Mouse (Mus musculus): ENCODE data around the gene Me1. TPM values are rescaled to one million over a fixed set of nuclear protein-coding genes. Genes with fewer than 3 reads are reported as not detected.

The Me1 gene
- total RNA-seq, 2 experiments from 2014 or later = 231 to 293 TPM

DNA sequence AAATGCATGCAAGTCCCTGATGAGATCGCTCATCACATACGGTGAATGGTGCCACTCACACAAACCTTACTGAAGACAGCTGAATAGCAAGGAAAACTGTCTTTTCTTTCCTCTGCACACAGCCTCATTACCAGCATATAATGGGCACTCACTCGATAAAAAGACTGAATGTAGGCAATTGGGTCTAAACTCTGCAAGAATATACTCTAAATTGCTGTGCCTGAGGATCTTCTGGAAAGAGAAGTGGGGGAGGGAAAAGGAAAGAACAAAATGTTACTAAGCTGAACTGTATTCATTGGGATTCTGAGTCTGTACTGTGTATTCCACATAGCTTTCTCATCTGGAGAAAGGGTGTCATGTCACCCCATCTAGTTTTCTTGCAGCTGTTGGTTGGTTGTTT lies 152.3 kb downstream of the Me1 start:
- no peak for DNase-seq

DNA sequence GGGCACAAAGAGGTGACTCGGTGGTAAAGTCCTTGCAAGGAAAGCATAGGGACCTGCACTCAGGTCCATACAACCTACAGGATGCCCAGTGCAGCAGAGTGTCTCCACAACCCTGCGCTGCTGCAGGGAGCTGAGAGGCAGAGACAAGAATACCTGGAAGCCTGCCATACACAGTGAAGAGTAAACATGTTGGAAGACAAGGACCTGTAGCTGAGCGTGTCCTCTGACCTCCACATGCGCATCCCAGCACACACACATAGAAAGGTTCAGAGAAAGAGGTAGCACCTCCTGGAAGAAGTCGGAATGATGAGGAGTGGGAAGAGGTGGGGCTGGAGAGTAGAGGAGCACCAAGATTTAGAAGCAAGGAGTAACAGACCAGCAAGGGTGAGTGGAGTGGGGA lies 161.7 kb downstream of the Me1 start:
- DNase-seq = no peak

Other genes with a start within 250 kb of the Me1 start
- gene Ube2cbp, start 231.0 kb downstream of the Me1 start, total RNA-seq (2021) = 1 to 10 TPM; 3.1 to 3.7 TPM
- gene Dop1a, start 228.8 kb downstream of the Me1 start, total RNA-seq (2021) = 10 to 100 TPM; 22.9 to 32.9 TPM
- gene Pgm3, start 124.1 kb downstream of the Me1 start, total RNA-seq (2021) = 10 to 100 TPM; 21.7 to 24.1 TPM
- gene Rwdd2a, start 124.0 kb downstream of the Me1 start, total RNA-seq (2021) = 1 to 10 TPM; 4.4 to 6.5 TPM
- gene Prss35, start 47.7 kb upstream of the Me1 start, total RNA-seq (2021) = 100 to 1,000 TPM in 1 of 2 experiments, 10 to 100 TPM in 1; 80.4 to 108 TPM
- gene Snap91, start 184.7 kb upstream of the Me1 start, total RNA-seq (2021) = 10 to 100 TPM; 21.7 to 22.0 TPM

Measured in adrenal gland, postnatal 10 days (tissue).